Mouse (Mus musculus) embryonic fibroblast, embryonic 13.5 days (primary cell): ENCODE results near the gene Fbxl13. TPM values are rescaled to one million over a fixed set of nuclear protein-coding genes. Genes with fewer than 3 reads are reported as not detected.

Experiments used
- H3K27ac ChIP-seq: 2 replicates; pipeline ENCODE4 v1.5.1; 2012; ENCODE audit warnings: low read length, control low read depth, inconsistent platforms; ENCODE audit not compliant: insufficient read depth
- H3K4me1 ChIP-seq: 2 replicates; pipeline ENCODE4 v1.6.1; 2011; ENCODE audit warnings: low read length; ENCODE audit not compliant: control insufficient read depth, insufficient read depth
- H3K4me3 ChIP-seq: 2 replicates; pipeline ENCODE4 v1.5.1; 2011; ENCODE audit warnings: mild to moderate bottlenecking, control low read depth, low read length; ENCODE audit not compliant: insufficient read depth
- CTCF ChIP-seq: IDR thresholded peaks from 2 replicates; pipeline ENCODE4 v1.5.1; 2011; ENCODE audit warnings: mild to moderate bottlenecking, control low read depth, low read length, moderate library complexity, borderline replicate concordance; ENCODE audit not compliant: insufficient read depth
- POLR2A ChIP-seq: IDR thresholded peaks from 2 replicates; pipeline ENCODE4 v1.6.1; 2011; ENCODE audit warnings: low read depth, mild to moderate bottlenecking, control low read depth, low read length, moderate library complexity
- polyA plus RNA-seq: library from polyadenylated mRNA; stranded (reverse); fragments of >200 nt; gene quantifications from 2 replicates; pipeline ENCODE4 v1.2.4, GENCODE M21; 2011; ENCODE audit warnings: low read depth; ENCODE audit not compliant: missing spikeins, insufficient read length

Gene Fbxl13
- polyA plus RNA-seq, 1 experiment = not detected

GRCm38 (mm10) chr5:21677939-21678338, 32.5 kb upstream of the Fbxl13 start:
- no peak overlapping the region for H3K27ac ChIP-seq

GRCm38 (mm10) chr5:21675494-21675893, 30.1 kb upstream of the Fbxl13 start:
- Histone ChIP-seq H3K4me3 (no peak overlapping the region), H3K27ac (no peak overlapping the region), H3K4me1 (peaks cover under 1% of the 10 kb centered on the region; the same call in 1 of the 2 replicates)
- TF ChIP-seq CTCF (no peak), POLR2A (no peak)

More at GRCm38 (mm10) chr5:21677939-21678338, 32.5 kb upstream of the Fbxl13 start:
- no peak for TF ChIP-seq CTCF
- no peak for TF ChIP-seq POLR2A
- Histone ChIP-seq H3K4me1 (peaks cover 9% of the 10 kb centered on the region), H3K4me3 (no peak overlapping the region)

- H3K4me3 ChIP-seq = no peak overlapping the region
- H3K4me1 ChIP-seq = no peaks in the 10 kb centered on the region
- TF ChIP-seq POLR2A (no peak), CTCF (no peak)
- no peak overlapping the region for H3K27ac ChIP-seq
These were observed 29.6 kb upstream of the Fbxl13 start for GRCm38 (mm10) chr5:21675019-21675418.

GRCm38 (mm10) chr5:21673742-21674141, 28.3 kb upstream of the Fbxl13 start:
- no peak for TF ChIP-seq CTCF
- no peak for TF ChIP-seq POLR2A
- Histone ChIP-seq H3K4me3 (no peak overlapping the region), H3K4me1 (no peaks in the 10 kb centered on the region), H3K27ac (no peak overlapping the region)

GRCm38 (mm10) chr5:21672812-21673635, 27.6 kb upstream of the Fbxl13 start:
- H3K4me1 ChIP-seq = no peaks in the 10 kb centered on the region
- no peak overlapping the region for H3K4me3 ChIP-seq
- H3K27ac ChIP-seq = no peak overlapping the region
- no peak for TF ChIP-seq CTCF
- no peak for TF ChIP-seq POLR2A

- H3K4me1 ChIP-seq = no peaks in the 10 kb centered on the region
- H3K27ac ChIP-seq = no peak overlapping the region
- TF ChIP-seq CTCF = no peak
- no peak for TF ChIP-seq POLR2A
- no peak overlapping the region for H3K4me3 ChIP-seq
These were observed 23.9 kb upstream of the Fbxl13 start for GRCm38 (mm10) chr5:21669307-21669706.

- Histone ChIP-seq H3K4me3 (no peak overlapping the region), H3K4me1 (no peaks in the 10 kb centered on the region), H3K27ac (no peak overlapping the region)
- no peak for TF ChIP-seq POLR2A
- TF ChIP-seq CTCF = no peak
These were observed 22.0 kb upstream of the Fbxl13 start for GRCm38 (mm10) chr5:21667191-21668137.

GRCm38 (mm10) chr5:21663081-21663480, 17.6 kb upstream of the Fbxl13 start:
- no peak overlapping the region for H3K27ac ChIP-seq
- H3K4me3 ChIP-seq = no peak overlapping the region
- no peaks in the 10 kb centered on the region; the same call in 1 of the 2 replicates for H3K4me1 ChIP-seq
- TF ChIP-seq POLR2A = no peak
- no peak for TF ChIP-seq CTCF

- TF ChIP-seq CTCF = no peak
- TF ChIP-seq POLR2A = no peak
- H3K4me3 ChIP-seq = no peak overlapping the region
These were observed 15.4 kb upstream of the Fbxl13 start for GRCm38 (mm10) chr5:21660850-21661249.

More at GRCm38 (mm10) chr5:21660850-21661249, 15.4 kb upstream of the Fbxl13 start:
- no peak overlapping the region for H3K27ac ChIP-seq
- no peaks in the 10 kb centered on the region; the same call in 1 of the 2 replicates for H3K4me1 ChIP-seq
